Mouse (Mus musculus): ENCODE results near the gene Hnrnpul1.
A peak's percentile ranks its signal among the peaks of the same experiment; 100 is the strongest.

Gene Hnrnpul1

GRCm38 (mm10) chr7:25719761-25720610 is 34.6 kb downstream of the Hnrnpul1 start:
- DNase-seq (ENCODE audit: low spot score in 2 of 2): peak; percentile 74 to 90

DNA sequence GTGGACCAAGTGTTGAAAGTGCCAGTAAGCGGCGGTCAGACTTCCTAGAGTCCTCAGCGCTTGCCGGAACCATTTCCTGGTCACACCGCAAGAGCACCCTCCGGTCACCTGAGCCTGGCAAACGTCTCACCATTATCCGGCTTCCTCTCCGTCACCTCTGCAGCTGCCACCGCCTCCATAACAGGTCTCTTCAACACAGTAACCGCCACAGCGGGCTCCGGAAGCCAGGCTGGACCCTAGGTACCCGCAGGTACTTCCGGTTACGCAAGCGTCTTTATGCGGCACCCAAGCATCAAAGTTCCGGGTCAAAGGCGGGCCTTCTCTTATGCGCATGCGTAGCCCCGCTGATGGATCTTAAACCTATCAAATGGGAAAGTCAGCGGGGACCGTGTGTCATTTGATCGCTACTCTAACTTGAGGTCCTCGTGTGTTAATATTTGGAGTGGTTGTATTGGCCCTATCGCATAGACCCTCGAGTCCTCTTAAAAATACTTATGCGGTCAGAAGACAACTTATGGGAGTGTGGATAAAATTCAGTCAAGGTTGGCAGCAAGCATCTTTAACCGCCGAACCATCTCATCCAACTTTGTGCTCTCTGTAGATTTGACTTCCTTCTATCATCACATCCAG is 35.7 kb downstream of the Hnrnpul1 start, which contains the start of gene Ccdc97:
Gene Ccdc97, minus strand, starts transcription at position 301 of the 630 bp plus-strand sequence.
- DNase-seq (ENCODE audit: low spot score in 2 of 2): peak; percentile 91 to 95

DNA sequence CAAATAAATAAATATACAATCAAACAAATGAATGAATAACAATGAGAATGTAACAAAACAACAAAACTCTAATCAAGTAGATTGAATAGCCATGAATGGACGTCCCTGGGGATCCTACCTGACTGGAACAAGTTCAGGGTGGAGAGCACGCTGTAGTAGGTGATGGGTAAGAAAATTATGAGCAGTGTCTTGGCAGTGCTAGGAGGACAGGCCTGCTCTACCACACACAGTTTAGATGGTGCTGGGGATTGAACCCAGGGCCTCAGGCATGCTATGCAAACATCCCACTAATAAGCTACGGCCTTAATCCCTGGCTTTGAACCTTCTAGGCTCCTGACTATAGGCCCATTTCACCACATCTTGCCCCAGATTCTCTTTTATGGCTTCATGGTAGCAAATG is 37.1 kb downstream of the Hnrnpul1 start:
- no peak for DNase-seq (ENCODE audit: low spot score in 2 of 2)

GRCm38 (mm10) chr7:25715731-25716271 is 38.8 kb downstream of the Hnrnpul1 start:
- no peak for DNase-seq (ENCODE audit: low spot score in 2 of 2)

GRCm38 (mm10) chr7:25714581-25714980 is 40.0 kb downstream of the Hnrnpul1 start:
- no peak for DNase-seq (ENCODE audit: low spot score in 2 of 2)

DNA sequence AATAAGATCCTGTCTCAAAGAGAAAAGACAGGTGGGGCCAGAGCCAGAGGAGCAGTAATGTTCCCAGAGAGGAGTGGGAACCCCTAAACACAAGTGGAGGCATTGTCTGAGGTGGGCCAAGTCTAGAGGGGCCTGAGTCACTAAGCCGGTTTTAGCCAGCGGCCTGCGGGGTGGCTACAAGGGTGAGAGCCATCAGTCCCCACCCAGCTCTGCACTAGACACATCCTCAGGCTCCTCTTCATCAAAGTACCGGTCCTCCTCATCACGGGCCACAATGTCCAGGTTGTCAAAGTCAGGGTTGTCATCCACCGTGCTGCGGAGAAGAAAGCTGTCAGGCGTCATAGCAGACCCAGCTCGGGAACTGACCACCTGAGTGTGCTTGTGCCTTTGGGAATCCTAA is 41.8 kb downstream of the Hnrnpul1 start:
- DNase-seq (ENCODE audit: low spot score in 2 of 2): no peak

DNA sequence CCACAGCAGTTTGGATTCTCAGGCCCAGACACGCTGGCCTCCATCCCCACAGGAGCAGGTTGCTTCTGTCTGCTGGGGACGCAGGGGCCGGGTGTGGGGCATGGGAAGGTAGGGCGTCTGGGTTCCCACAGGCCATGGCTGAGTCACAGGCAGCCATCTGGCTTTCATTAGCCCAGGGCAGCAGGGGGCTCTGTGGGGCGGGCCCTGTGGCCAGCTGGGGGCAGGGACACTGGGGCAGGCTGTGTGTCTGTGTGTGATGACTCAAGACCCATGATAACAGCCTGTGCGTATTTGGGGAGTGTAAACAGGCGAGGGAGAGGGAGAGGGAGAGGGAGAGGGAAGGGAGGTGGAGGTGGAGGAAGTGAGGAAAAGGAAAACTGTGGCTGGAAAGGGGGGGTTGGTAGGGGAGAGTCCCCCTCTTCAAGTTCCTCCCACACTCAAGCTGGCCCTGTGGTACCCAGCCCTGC is 42.8 kb downstream of the Hnrnpul1 start:
- no peak for DNase-seq (ENCODE audit: low spot score in 2 of 2)

DNA sequence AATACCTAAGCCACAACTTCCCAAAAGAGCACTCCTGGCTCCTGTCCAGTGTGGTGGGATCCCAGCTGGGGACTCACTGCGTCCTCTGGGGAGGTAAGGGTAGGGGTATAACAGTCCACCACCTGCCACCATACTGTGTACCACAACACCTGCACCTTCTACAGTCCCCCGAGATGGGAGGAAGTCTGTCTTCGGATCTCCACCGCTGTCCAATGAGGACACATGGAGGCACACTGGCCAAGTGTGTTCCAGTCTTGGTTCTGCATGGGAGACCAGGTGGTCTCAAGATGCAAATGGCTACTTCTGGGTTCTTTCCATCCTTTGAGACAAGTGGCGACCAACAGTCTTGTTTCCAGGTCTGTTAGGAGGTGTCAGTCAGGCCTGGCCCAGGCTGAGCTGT is 43.4 kb downstream of the Hnrnpul1 start:
- DNase-seq (ENCODE audit: low spot score in 2 of 2): no peak

GRCm38 (mm10) chr7:25710519-25711130 is 43.9 kb downstream of the Hnrnpul1 start:
- no peak for DNase-seq (ENCODE audit: low spot score in 2 of 2)

- peak in 1 of 2 experiments; percentile 63 for DNase-seq (ENCODE audit: low spot score in 2 of 2)
These were observed 44.6 kb downstream of the Hnrnpul1 start for GRCm38 (mm10) chr7:25709961-25710360.

DNA sequence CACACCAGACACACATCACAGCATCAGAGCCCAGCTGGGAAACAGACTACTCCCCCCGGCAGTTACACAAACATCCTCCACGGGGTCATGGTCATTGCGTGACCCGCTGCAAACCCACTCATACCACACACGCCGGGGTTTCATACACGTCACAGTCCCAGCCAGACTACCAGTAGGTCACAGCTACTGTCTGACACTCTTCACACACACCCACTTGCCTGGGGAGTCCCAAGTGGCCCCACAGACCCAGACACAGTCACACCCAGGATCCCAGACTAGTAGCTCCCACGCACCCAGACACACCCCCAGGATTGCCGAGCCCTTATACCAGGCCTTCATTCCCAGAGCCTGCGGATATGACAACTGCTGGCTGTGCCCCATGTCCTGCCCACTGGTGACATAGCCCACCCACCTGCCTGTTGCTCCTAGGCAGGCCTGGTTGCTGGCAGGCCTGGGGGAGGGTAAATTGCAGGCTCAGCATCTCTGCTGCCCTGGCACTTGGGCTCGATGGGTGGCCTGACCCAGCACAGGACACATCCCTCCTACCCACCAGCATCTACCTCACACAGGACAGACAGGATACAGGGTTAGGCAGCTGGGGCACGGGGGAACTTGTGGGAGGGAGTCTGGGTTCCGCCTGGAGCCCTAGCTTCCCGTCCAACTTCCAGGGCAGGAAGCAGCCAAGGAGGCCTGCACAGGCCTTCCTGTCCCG is 46.8 kb downstream of the Hnrnpul1 start:
- peak in 1 of 2 experiments; percentile 64 for DNase-seq (ENCODE audit: low spot score in 2 of 2)

DNA sequence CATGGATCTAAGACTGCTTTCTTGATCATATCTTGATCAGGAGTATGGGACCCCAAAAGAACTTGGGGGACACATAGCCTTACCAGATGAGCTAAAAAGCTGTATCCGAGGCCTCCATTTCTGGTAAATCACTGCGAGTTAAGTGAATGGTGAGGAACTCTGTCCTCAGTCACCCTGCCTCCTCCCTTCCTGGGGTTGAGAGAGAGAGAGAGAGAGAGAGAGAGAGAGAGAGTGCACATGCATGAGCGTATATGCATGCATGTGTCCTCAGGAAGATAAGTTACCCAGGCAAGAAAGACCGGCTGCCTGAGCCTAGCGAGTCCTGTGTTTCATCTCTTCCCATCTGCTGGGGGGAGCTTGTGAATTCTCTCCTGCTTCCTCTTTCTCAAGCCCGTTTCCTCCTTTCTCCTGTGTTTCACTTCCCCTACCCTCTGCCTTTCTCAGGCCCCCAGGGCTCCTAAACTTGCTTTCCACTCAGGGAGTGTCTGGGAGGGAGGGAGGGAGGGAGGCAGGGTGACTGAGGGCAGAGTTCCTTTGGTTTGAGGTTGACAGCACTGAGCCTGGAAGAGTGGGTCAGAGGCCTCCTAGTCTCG is 47.9 kb downstream of the Hnrnpul1 start:
- no peak for DNase-seq (ENCODE audit: low spot score in 2 of 2)

DNA sequence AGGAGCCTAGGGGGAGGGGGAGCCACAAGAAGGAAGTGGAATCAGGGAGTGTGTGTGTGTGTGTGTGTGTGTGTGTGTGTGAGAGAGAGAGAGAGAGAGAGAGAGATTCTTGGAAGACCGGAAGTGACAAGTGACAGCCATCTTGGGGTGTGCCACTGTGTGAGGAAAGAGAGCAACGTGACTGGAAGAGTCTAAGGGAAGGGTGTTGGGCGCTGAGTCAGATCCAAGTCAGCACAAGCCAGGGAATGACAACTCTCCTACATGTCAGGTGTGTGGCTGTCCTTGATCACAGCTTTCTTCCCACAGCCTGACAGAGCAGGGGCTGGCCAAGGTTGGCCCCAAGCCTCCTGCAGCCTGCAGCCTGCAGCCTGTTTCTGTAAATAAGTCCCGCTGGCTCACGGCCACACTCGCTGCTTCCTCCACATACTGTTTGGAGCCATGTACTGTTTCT is 48.7 kb downstream of the Hnrnpul1 start:
- peak in 1 of 2 experiments; percentile 60 for DNase-seq (ENCODE audit: low spot score in 2 of 2)

- DNase-seq (ENCODE audit: low spot score in 2 of 2): peak in 1 of 2 experiments; percentile 65
These were observed 49.7 kb downstream of the Hnrnpul1 start for GRCm38 (mm10) chr7:25704716-25705364.

DNA sequence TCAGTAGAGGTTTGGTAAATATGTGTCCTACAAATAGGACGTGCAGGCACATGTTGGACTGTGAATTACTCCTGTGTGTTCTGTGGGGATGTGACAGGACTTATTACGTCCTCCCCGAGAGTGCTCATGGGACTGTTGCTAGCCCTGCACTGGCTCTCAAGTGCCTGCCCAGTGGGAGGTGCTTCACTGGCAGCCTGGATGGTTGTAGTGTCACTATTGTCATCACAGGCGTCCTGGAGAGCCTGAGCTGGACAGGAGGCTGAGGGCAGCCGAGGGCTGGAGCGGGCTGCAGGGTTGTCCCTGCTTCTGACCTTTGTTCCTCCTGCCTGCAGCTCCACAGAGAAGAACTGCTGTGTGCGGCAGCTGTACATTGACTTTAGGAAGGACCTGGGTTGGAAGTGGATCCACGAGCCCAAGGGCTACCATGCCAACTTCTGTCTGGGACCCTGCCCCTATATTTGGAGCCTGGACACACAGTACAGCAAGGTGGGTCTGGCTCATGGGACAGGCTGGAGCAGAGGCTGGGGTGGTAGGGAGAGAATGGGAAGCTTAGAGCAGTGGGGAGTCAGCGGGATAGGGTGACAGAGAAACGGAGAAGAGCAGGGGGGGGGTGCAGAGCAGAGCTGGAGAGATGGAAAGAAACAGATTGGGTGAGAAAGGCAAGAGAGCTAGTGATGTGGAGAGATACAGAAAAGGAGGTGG is 50.6 kb downstream of the Hnrnpul1 start:
- no peak for DNase-seq (ENCODE audit: low spot score in 2 of 2)

DNA sequence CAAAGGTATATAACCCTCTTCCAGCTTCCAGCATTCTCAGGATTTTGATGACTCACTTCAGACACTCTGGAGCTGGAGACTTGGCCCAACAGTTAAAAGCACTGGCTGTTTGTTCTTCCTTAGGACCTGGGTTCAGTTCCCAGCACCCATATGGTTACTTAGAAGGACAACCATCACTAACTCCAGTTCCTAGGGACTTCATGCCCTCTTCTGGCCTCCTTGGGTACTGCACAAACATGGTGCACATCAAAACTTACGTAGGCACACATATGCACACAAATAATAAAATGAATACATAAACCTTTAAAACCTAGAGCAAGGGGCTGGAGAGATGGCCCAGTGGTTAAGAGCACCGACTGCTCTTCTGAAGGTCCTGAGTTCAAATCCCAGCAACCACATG is 52.2 kb downstream of the Hnrnpul1 start:
- no peak for DNase-seq (ENCODE audit: low spot score in 2 of 2)

DNA sequence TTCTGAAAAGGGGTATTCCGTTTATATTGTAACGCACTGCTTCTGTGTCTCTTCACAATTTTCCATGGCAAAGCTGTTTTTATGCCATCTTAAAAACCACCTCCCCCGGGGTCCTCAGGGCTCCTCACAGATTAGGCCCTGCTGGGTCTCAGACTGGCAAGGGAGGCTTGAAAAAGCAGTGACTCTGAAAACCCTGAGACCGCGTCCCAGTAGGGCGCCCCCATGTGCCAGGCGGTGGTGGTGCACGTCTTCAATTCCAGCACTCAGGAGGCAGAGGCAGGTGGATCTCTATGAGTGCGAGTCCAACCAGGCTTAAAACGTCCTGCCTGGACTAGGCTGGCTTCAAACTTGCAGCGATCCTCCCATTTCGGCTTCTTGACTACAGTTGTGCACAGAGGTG is 53.8 kb downstream of the Hnrnpul1 start:
- DNase-seq (ENCODE audit: low spot score in 2 of 2): peak in 1 of 2 experiments; percentile 69

GRCm38 (mm10) chr7:25699851-25700250 is 54.7 kb downstream of the Hnrnpul1 start:
- DNase-seq (ENCODE audit: low spot score in 2 of 2): no peak

DNA sequence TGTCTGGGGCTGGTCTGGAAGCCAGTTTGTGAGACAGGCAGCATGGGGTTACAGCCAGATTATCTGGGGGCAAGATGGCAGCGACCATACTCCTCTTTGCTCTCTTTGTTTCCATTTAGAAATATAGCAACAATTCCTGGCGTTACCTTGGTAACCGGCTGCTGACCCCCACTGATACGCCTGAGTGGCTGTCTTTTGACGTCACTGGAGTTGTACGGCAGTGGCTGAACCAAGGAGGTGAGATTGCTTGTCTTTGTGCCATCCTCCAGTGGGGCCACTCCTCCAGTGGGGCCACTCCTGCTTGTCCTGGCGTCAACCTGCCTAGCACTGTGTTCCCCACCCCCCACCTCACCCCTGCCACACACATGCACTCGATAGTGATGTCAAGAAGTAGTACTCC is 60.5 kb downstream of the Hnrnpul1 start:
- DNase-seq (ENCODE audit: low spot score in 2 of 2): no peak

- no peak for DNase-seq (ENCODE audit: low spot score in 2 of 2)
These were observed 64.5 kb downstream of the Hnrnpul1 start for GRCm38 (mm10) chr7:25690051-25690450.
